20 mouse cellular contexts compared by ENCODE assay signal in the genomic region with DNA sequence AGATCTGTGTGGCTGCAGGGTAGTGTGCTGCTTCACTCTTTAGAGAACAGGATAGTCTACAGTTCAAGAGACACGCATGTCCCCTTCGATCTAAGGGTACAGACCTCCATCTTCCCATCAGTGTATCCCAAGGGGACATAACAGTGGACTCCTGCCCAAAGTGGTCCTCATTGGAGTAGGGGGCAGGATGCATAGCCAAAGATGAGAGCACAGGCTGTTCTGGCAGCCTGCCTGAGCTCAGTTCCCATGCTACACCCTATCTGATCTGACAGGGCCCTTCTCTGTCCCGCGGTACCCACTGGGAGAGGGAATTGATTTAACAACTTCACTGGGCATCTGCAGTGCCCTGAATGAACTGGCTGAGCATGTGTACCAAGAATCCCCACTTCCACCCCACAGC. TPM values are rescaled to one million over a fixed set of nuclear protein-coding genes. Genes with fewer than 3 reads are reported as not detected.
DNase-seq lines count a peak whose midpoint lies in the region; ATAC-seq and TF ChIP-seq lines count a peak whose summit lies in the region.
"Had no signal": no experiment of that assay in that cellular context is flagged by ENCODE, and none has a peak within 500 bp of the region (broad histone marks: within the 10 kb centered on the region; RNA-seq: fewer than 3 reads in every experiment).

No protein-coding gene starts in this region.

- no peak overlapping the region for H3K4me2 ChIP-seq in hindbrain, postnatal 0 days (ENCODE audit: low read depth, low read length)
- H3K4me2 ChIP-seq in hindbrain, embryonic 14.5 days (replicated peaks): no peak overlapping the region
- H3K4me2 ChIP-seq in midbrain, postnatal 0 days (ENCODE audit: low read depth, low read length, poor library complexity, severe bottlenecking): no peak overlapping the region
- no peak overlapping the region for H3K4me2 ChIP-seq in midbrain, embryonic 15.5 days
- H3K4me2 ChIP-seq: embryonic facial prominence, embryonic 13.5 days; embryonic facial prominence, embryonic 15.5 days; forebrain, embryonic 12.5 days had no signal

- TF ChIP-seq CTCF in hindbrain, postnatal 0 days (IDR thresholded peaks at IDR 0.05; ENCODE audit: low read depth): no peak
- TF ChIP-seq CTCF in midbrain, postnatal 0 days (IDR thresholded peaks at IDR 0.05): no peak

- no peaks in the 10 kb centered on the region for H3K9me3 ChIP-seq in hindbrain, postnatal 0 days (ENCODE audit: low read length)
- H3K9me3 ChIP-seq in hindbrain, embryonic 14.5 days (ENCODE audit: control insufficient read depth, low read length): no peaks in the 10 kb centered on the region
- H3K9me3 ChIP-seq in midbrain, postnatal 0 days (ENCODE audit: low read length): no peaks in the 10 kb centered on the region
- no peaks in the 10 kb centered on the region for H3K9me3 ChIP-seq in midbrain, embryonic 15.5 days
- H3K9me3 ChIP-seq: embryonic facial prominence, embryonic 13.5 days; embryonic facial prominence, embryonic 15.5 days; forebrain, embryonic 10.5 days; forebrain, embryonic 12.5 days had no signal

- no peaks in the 10 kb centered on the region for H3K27me3 ChIP-seq in hindbrain, postnatal 0 days (ENCODE audit: insufficient read depth, low read length)
- H3K27me3 ChIP-seq in hindbrain, embryonic 14.5 days (ENCODE audit: control insufficient read depth, insufficient read depth, low read length): no peaks in the 10 kb centered on the region
- H3K27me3 ChIP-seq in midbrain, postnatal 0 days (ENCODE audit: insufficient read depth, low read length): no peaks in the 10 kb centered on the region
- no peaks in the 10 kb centered on the region for H3K27me3 ChIP-seq in midbrain, embryonic 15.5 days (replicated peaks)
- H3K27me3 ChIP-seq: embryonic facial prominence, embryonic 13.5 days; embryonic facial prominence, embryonic 15.5 days; forebrain, embryonic 12.5 days had no signal

- H3K9ac ChIP-seq in hindbrain, postnatal 0 days (replicated peaks; ENCODE audit: low read length): 0 out of 2 replicates have a peak overlapping the region, but pooled peaks have one; percentile 21
- no peak overlapping the region for H3K9ac ChIP-seq in hindbrain, embryonic 14.5 days
- no peak overlapping the region for H3K9ac ChIP-seq in midbrain, postnatal 0 days (replicated peaks; ENCODE audit: low read length, poor library complexity, severe bottlenecking)
- H3K9ac ChIP-seq in midbrain, embryonic 15.5 days: no peak overlapping the region
- H3K9ac ChIP-seq: embryonic facial prominence, embryonic 13.5 days; embryonic facial prominence, embryonic 15.5 days; forebrain, embryonic 12.5 days had no signal

- peak; percentile 47 for DNase-seq in hindbrain, postnatal 0 days (ENCODE audit: low spot score)
- no peak for DNase-seq in hindbrain, embryonic 14.5 days (ENCODE audit: low spot score)
- peak; percentile 31 for DNase-seq in midbrain, postnatal 0 days (ENCODE audit: low spot score)
- DNase-seq: adrenal gland, adult 2 months; adrenal gland, postnatal 10 days; adrenal gland, postnatal 25 days; cerebellum, adult 11 months; cerebellum, adult 18-20 months; cerebellum, adult 8-10 months; cerebellum, postnatal 14 days; cerebellum, postnatal 36 days; embryo, embryonic 11 days had no signal

- H3K27ac ChIP-seq in hindbrain, postnatal 0 days: peak overlapping the region; percentile 7; the same call in 1 of the 2 replicates
- no peak overlapping the region for H3K27ac ChIP-seq in hindbrain, embryonic 14.5 days
- no peak overlapping the region for H3K27ac ChIP-seq in midbrain, postnatal 0 days (ENCODE audit: low read depth, low read length)
- H3K27ac ChIP-seq in midbrain, embryonic 15.5 days: no peak overlapping the region
- H3K27ac ChIP-seq: embryonic facial prominence, embryonic 13.5 days; embryonic facial prominence, embryonic 15.5 days; forebrain, embryonic 10.5 days; forebrain, embryonic 12.5 days had no signal

- peak; percentile 25; the same call in 1 of the 2 replicates for ATAC-seq in hindbrain, postnatal 0 days
- ATAC-seq in hindbrain, embryonic 14.5 days (ENCODE audit: low FRiP score): no peak
- ATAC-seq in midbrain, postnatal 0 days (ENCODE audit: low FRiP score): no peak
- no peak for ATAC-seq in midbrain, embryonic 15.5 days (replicated peaks)
- ATAC-seq: forebrain, embryonic 14.5 days; forebrain, embryonic 16.5 days had no signal

- 80% methylated on average over 4 of the region's 4 CpGs for WGBS in hindbrain, postnatal 0 days
- WGBS in hindbrain, embryonic 14.5 days: 94% methylated on average over 4 of the region's 4 CpGs
- 92% methylated on average over 4 of the region's 4 CpGs for WGBS in midbrain, postnatal 0 days
- WGBS in midbrain, embryonic 15.5 days: 86% methylated on average over 4 of the region's 4 CpGs

- H3K4me3 ChIP-seq in hindbrain, postnatal 0 days (ENCODE audit: low read length): no peak overlapping the region
- no peak overlapping the region for H3K4me3 ChIP-seq in hindbrain, embryonic 14.5 days (replicated peaks; ENCODE audit: low read length)
- H3K4me3 ChIP-seq in midbrain, postnatal 0 days (ENCODE audit: low read depth, low read length): no peak overlapping the region
- H3K4me3 ChIP-seq in midbrain, embryonic 15.5 days: no peak overlapping the region
- H3K4me3 ChIP-seq: embryonic facial prominence, embryonic 13.5 days; embryonic facial prominence, embryonic 15.5 days; erythroblast, embryonic 14.5 days; forebrain, embryonic 10.5 days; forebrain, embryonic 12.5 days had no signal

- H3K4me1 ChIP-seq in hindbrain, postnatal 0 days (ENCODE audit: insufficient read depth, low read length): no peaks in the 10 kb centered on the region
- H3K4me1 ChIP-seq in hindbrain, embryonic 14.5 days (replicated peaks; ENCODE audit: control insufficient read depth, insufficient read depth, low read length): no peaks in the 10 kb centered on the region
- H3K4me1 ChIP-seq in midbrain, postnatal 0 days (ENCODE audit: insufficient read depth, low read length): no peaks in the 10 kb centered on the region
- H3K4me1 ChIP-seq in midbrain, embryonic 15.5 days: no peaks in the 10 kb centered on the region
- H3K4me1 ChIP-seq: embryonic facial prominence, embryonic 15.5 days; forebrain, embryonic 10.5 days; forebrain, embryonic 12.5 days had no signal

- H3K36me3 ChIP-seq in hindbrain, postnatal 0 days (ENCODE audit: insufficient read depth, low read length): no peaks in the 10 kb centered on the region
- H3K36me3 ChIP-seq in hindbrain, embryonic 14.5 days (replicated peaks; ENCODE audit: control insufficient read depth, insufficient read depth): no peaks in the 10 kb centered on the region
- no peaks in the 10 kb centered on the region; the same call in 1 of the 2 replicates for H3K36me3 ChIP-seq in midbrain, postnatal 0 days (ENCODE audit: insufficient read depth, low read length)
- no peaks in the 10 kb centered on the region for H3K36me3 ChIP-seq in midbrain, embryonic 15.5 days (replicated peaks)

RNA-seq across cellular contexts. Expression of gene Kdm8, which starts 9.2 kb away (rescaled TPM):
- 7.2 and 7.5 TPM in 2 replicates for total RNA-seq in hindbrain, postnatal 0 days (2014; rRNA removed)
- polyA plus RNA-seq in hindbrain, postnatal 0 days (2015; fragmentation: Nextera tagmentation; extraction: Ambion mirVana): 4.1 and 5.0 TPM in 2 replicates
- polyA plus RNA-seq in hindbrain, embryonic 14.5 days (2014; fragmentation: Nextera tagmentation; extraction: Ambion mirVana): 4.1 and 5.2 TPM in 2 replicates
- 5.4 and 8.8 TPM in 2 replicates for total RNA-seq in midbrain, postnatal 0 days (2014; rRNA removed)
- 2.6 and 3.2 TPM in 2 replicates for polyA plus RNA-seq in midbrain, postnatal 0 days (2015; fragmentation: Nextera tagmentation; extraction: Ambion mirVana)
- 5.1 and 5.2 TPM in 2 replicates for polyA plus RNA-seq in midbrain, embryonic 15.5 days (2015; fragmentation: Nextera tagmentation; extraction: Ambion mirVana)

RNA-seq across cellular contexts. Expression of gene Nsmce1, which starts 37.7 kb away (rescaled TPM):
- 21.3 and 27.8 TPM in 2 replicates for total RNA-seq in hindbrain, postnatal 0 days (2014; rRNA removed)
- polyA plus RNA-seq in hindbrain, postnatal 0 days (2015; fragmentation: Nextera tagmentation; extraction: Ambion mirVana): 87.9 and 88.6 TPM in 2 replicates
- 86.0 and 94.8 TPM in 2 replicates for polyA plus RNA-seq in hindbrain, embryonic 14.5 days (2014; fragmentation: Nextera tagmentation; extraction: Ambion mirVana)
- 23.1 and 25.2 TPM in 2 replicates for total RNA-seq in midbrain, postnatal 0 days (2014; rRNA removed)
- polyA plus RNA-seq in midbrain, postnatal 0 days (2015; fragmentation: Nextera tagmentation; extraction: Ambion mirVana): 77.8 and 81.9 TPM in 2 replicates
- 88.3 and 92.3 TPM in 2 replicates for polyA plus RNA-seq in midbrain, embryonic 15.5 days (2015; fragmentation: Nextera tagmentation; extraction: Ambion mirVana)
